Mouse (Mus musculus): Measurements from ENCODE around the gene Mical1.

The Mical1 gene

DNA sequence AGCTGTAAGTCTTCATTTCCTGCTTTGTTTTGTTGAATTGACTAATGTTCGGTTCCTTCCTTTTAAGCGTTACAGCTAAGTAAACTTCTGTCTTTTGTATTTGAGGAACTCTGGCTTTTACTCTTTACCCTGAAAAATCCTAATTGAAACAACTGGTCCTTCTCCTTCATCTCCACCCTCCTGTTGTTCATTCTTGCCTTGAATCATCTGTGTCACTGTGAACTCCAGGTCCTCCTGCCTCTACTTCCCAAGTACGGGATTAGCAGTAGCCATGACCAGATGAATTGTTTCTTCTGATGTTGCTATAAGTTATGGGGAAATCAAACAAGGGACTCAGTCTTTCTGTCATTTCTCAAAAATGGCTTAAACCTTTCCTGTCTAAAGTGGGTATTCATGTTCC, 47.3 kb downstream of the Mical1 start:
- no peak for DNase-seq

GRCm38 (mm10) chr10:41525696-41526095, 49.6 kb downstream of the Mical1 start:
- no peak for DNase-seq

GRCm38 (mm10) chr10:41529972-41530371, 53.9 kb downstream of the Mical1 start:
- no peak for DNase-seq

- DNase-seq, result no peak
Measured at GRCm38 (mm10) chr10:41535991-41536390, 59.9 kb downstream of the Mical1 start.
